In genomic region chr17:45681588-45681987, GRCm38 (mm10) we compare ENCODE assay signal across 12 mouse cellular contexts. TPM values are rescaled to one million over a fixed set of nuclear protein-coding genes. Genes with fewer than 3 reads are reported as not detected.
DNase-seq lines count a peak whose midpoint lies in the region; TF ChIP-seq lines count a peak whose summit lies in the region.
"Had no signal": no experiment of that assay in that cellular context is flagged by ENCODE, and none has a peak within 500 bp of the region (broad histone marks: within the 10 kb centered on the region; RNA-seq: fewer than 3 reads in every experiment).

No protein-coding gene starts in this region.

- DNase-seq in cerebellum, adult 2 months = no peak
- DNase-seq in cerebellum, adult 11 months = no peak
- no peak for DNase-seq in left cerebral cortex, adult 2 months (ENCODE audit: extremely low spot score in 1 of 2, low spot score in 2 of 2)
- no peak for DNase-seq in left cerebral cortex, postnatal 4 days
- DNase-seq in 416B (ENCODE audit: low read depth) = peak; percentile 39
- no peak for DNase-seq in brain, embryonic 14.5 days (ENCODE audit: low read depth)
- no peak for DNase-seq in frontal cortex, postnatal 14 days (ENCODE audit: low spot score in 2 of 2)
- DNase-seq in left cerebral cortex, postnatal 36 days (ENCODE audit: low spot score in 2 of 2) = no peak
- DNase-seq: gastrocnemius, postnatal 36 days; layer of hippocampus, postnatal 36 days had no signal

- H3K27me3 ChIP-seq in cerebellum, adult 2 months (ENCODE audit: control insufficient read depth, insufficient read depth, low read length) = no peaks in the 10 kb centered on the region
- H3K27me3 ChIP-seq: embryonic facial prominence, embryonic 12.5 days had no signal

- no peak for TF ChIP-seq POLR2A in cerebellum, adult 2 months (IDR thresholded peaks at IDR 0.05; ENCODE audit: borderline replicate concordance, insufficient read depth, low read length)
- TF ChIP-seq POLR2A in brain, embryonic 14.5 days (IDR thresholded peaks at IDR 0.05; ENCODE audit: borderline replicate concordance, extremely low read depth, insufficient read depth, insufficient read length, poor library complexity, severe bottlenecking) = no peak

- H3K4me1 ChIP-seq in cerebellum, adult 2 months (ENCODE audit: control insufficient read depth, insufficient read depth, low read length) = peaks cover 6% of the 10 kb centered on the region

- no peak overlapping the region for H3K4me3 ChIP-seq in cerebellum, adult 2 months (replicated peaks; ENCODE audit: insufficient read depth, low read depth, low read length)
- no peak overlapping the region for H3K4me3 ChIP-seq in left cerebral cortex, adult 2 months
- H3K4me3 ChIP-seq: embryonic facial prominence, embryonic 12.5 days had no signal

- peak; percentile 44; the same call in 1 of the 2 replicates for TF ChIP-seq CTCF in cerebellum, adult 2 months (IDR thresholded peaks at IDR 0.05; ENCODE audit: borderline replicate concordance, insufficient read depth, low read depth, low read length)
- peak; percentile 53 for TF ChIP-seq CTCF in left cerebral cortex, adult 2 months (IDR thresholded peaks at IDR 0.05)
- peak; percentile 48; the same call in 1 of the 2 replicates for TF ChIP-seq CTCF in brain, embryonic 14.5 days (IDR thresholded peaks at IDR 0.05; ENCODE audit: borderline replicate concordance, extremely low read depth, insufficient read depth, insufficient read length)

- 98% methylated on average over 1 of the region's 1 CpGs for WGBS in cerebellum, adult 2 months

- intact Hi-C loops in left cerebral cortex, adult 2 months (cut with DNase I) = loop anchor here (5.0 kb wide), 1 partner anchor 351 kb away; the partner anchor contains the start of gene Vegfa
- intact Hi-C loops in left cerebral cortex, postnatal 4 days (cut with DNase I) = no loop called here
- intact Hi-C loops in left cerebral cortex, postnatal 36 days (cut with DNase I) = no loop called here

- H3K27ac ChIP-seq in cerebellum, adult 2 months (ENCODE audit: insufficient read depth, low read length) = no peak overlapping the region
- H3K27ac ChIP-seq in left cerebral cortex, adult 2 months = no peak overlapping the region

RNA-seq across cellular contexts. Expression of gene Mrpl14, which starts 4.5 kb away (rescaled TPM):
- polyA plus RNA-seq in cerebellum, adult 2 months (2012; rRNA removed) = 78.4 and 84.2 TPM in 2 replicates
- 10 to 100 TPM; 42.4 to 44.1 TPM for total RNA-seq in left cerebral cortex, adult 2 months (2021)
- 10 to 100 TPM; 49.2 to 55.7 TPM for total RNA-seq in left cerebral cortex, postnatal 4 days (2021)
- polyA plus RNA-seq in brain, embryonic 14.5 days (2012; rRNA removed) = 74.8 and 101 TPM in 2 replicates
- 10 to 100 TPM; 38.3 to 47.5 TPM for total RNA-seq in left cerebral cortex, postnatal 36 days (2021)

RNA-seq across cellular contexts. Expression of gene Tmem63b, which starts 5.1 kb away (rescaled TPM):
- 196 and 199 TPM in 2 replicates for polyA plus RNA-seq in cerebellum, adult 2 months (2012; rRNA removed)
- total RNA-seq in left cerebral cortex, adult 2 months (2021) = 100 to 1,000 TPM; 176 to 184 TPM
- total RNA-seq in left cerebral cortex, postnatal 4 days (2021) = 100 to 1,000 TPM; 272 to 284 TPM
- 306 and 323 TPM in 2 replicates for polyA plus RNA-seq in brain, embryonic 14.5 days (2012; rRNA removed)
- total RNA-seq in left cerebral cortex, postnatal 36 days (2021) = 100 to 1,000 TPM; 177 to 186 TPM

RNA-seq across cellular contexts. Expression of gene Capn11, which starts 22.5 kb away (rescaled TPM):
- 3.8 and 4.7 TPM in 2 replicates for polyA plus RNA-seq in cerebellum, adult 2 months (2012; rRNA removed)
- total RNA-seq in left cerebral cortex, adult 2 months (2021) = 1 to 10 TPM in 1 of 2 experiments, under 1 TPM in 1; 0.25 to 1.5 TPM
- 1 to 10 TPM in 1 of 2 experiments, under 1 TPM in 1; 0.14 to 3.6 TPM for total RNA-seq in left cerebral cortex, postnatal 4 days (2021)
- polyA plus RNA-seq in brain, embryonic 14.5 days (2012; rRNA removed) = 0.13 and 0.62 TPM in 2 replicates
- under 1 TPM; 0.12 to 0.66 TPM for total RNA-seq in left cerebral cortex, postnatal 36 days (2021)

RNA-seq across cellular contexts. Expression of gene 1600014C23Rik, which starts 52.1 kb away (rescaled TPM):
- 0.27 and 0.54 TPM in 2 replicates for polyA plus RNA-seq in cerebellum, adult 2 months (2012; rRNA removed)
- not detected for total RNA-seq in left cerebral cortex, adult 2 months (2021)
- not detected for total RNA-seq in left cerebral cortex, postnatal 4 days (2021)
- 0.21 TPM in 1 of 2 replicates, not detected in the other for polyA plus RNA-seq in brain, embryonic 14.5 days (2012; rRNA removed)
- not detected for total RNA-seq in left cerebral cortex, postnatal 36 days (2021)
- total RNA-seq: gastrocnemius, postnatal 36 days; layer of hippocampus, postnatal 36 days had no signal
- polyA plus RNA-seq: C2C12 had no signal
